Mouse (Mus musculus): Measurements from ENCODE around the gene Zkscan14. TPM values are rescaled to one million over a fixed set of nuclear protein-coding genes. Genes with fewer than 3 reads are reported as not detected.
"Not testable (repeated sequence)": the region's sequence is repeated elsewhere in the genome, so short reads cannot be mapped to it uniquely, and the experiment has no call there.

Gene Zkscan14
- polyA plus RNA-seq (2011; ENCODE audit: insufficient read length, low read depth, missing spikeins) = 3.0 and 3.3 TPM in 2 replicates

DNA sequence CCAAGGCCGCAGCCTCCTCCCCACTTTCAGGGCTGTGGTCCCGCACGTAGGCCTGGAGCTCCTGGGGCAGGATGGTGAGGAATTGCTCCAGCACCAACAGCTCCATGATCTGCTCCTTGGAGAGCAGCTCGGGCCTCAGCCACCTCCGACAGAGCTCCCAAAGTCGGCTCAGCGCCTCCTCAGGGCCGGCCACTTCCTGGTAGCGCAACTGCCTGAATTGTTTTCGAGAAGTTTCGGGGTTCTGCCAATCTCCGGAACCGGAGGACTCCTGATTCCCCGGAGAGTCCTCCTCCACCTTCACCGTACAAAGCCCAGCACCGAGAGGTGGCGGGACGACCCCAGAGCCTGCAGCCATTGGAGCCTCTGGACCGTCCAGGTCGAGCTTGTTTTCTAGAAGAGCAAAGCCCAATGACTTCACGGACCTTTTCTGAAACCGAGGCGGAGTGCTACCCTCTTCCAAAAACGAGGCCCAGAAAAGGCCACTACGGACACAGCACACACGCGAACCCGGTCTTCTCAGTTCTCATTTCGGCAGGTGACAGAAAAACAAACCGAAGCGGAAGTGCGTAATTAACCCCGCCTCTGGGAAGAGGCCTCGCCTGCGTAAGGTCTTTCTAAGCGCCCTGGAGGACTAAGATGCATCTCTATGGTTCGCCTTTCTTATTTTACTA lies at the start of gene Zkscan14:
Gene Zkscan14, minus strand, starts transcription at position 548 of the 671 bp plus-strand sequence.
- no peak within 1 kb of the TSS for H3K27ac ChIP-seq (ENCODE audit: insufficient read depth, low read length)
- peak within 1 kb of the TSS; percentile 87 for H3K4me3 ChIP-seq (ENCODE audit: insufficient read depth, low read length)
- TF ChIP-seq POLR2A (IDR thresholded peaks at IDR 0.05; ENCODE audit: low read depth, low read length) (peak; percentile 54), CTCF (IDR thresholded peaks at IDR 0.05; ENCODE audit: borderline replicate concordance, insufficient read depth, low read length) (no peak)
- no peaks in the 10 kb centered on the region; the same call in 1 of the 2 replicates for H3K4me1 ChIP-seq (ENCODE audit: control insufficient read depth, insufficient read depth, low read length)

DNA sequence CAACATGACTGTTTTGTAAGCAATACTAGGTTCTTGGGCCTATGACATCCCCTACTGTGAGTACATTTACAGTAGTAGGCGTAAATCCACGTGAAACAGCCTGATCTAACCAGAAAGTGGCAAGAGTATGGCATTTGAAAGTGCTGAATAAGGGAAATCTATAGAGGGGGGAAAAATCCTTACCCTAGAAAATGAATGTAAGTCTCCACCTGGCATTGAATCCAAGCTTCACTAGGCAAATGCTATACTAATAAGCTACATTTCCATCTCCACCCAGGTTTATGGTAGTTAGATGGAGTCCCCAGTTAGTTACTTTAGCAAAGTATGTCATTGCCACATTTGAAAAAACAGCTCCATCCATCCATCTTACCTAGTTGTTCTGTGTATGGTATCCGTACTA lies 47.9 kb upstream of the Zkscan14 start:
- Histone ChIP-seq H3K27ac (ENCODE audit: insufficient read depth, low read length) (no peak overlapping the region), H3K4me1 (ENCODE audit: control insufficient read depth, insufficient read depth, low read length) (no peaks in the 10 kb centered on the region), H3K4me3 (ENCODE audit: insufficient read depth, low read length) (no peak overlapping the region)
- TF ChIP-seq POLR2A (IDR thresholded peaks at IDR 0.05; ENCODE audit: low read depth, low read length) (no peak), CTCF (IDR thresholded peaks at IDR 0.05; ENCODE audit: borderline replicate concordance, insufficient read depth, low read length) (no peak)

DNA sequence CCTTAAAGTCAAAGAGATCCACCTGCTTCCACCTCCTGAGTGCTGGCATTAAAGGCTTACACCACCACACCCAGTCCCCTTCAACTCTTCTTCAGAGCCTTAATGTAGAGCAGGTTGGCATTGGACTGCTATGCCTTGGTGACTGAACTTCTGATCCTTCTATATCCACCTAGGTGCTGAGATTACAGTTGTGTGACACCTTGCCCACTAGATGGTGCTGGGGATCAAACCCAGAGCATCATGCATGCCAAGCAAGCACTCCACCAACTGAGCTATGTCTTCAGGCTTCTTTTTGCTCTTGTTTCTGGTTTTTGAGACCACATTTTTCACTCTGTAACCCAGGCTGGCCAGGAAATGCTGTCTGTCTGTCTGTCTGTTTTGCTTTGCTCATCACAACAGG lies 33.0 kb upstream of the Zkscan14 start:
- H3K4me3 ChIP-seq (ENCODE audit: insufficient read depth, low read length) = no peak overlapping the region
- H3K4me1 ChIP-seq (ENCODE audit: control insufficient read depth, insufficient read depth, low read length) = no peaks in the 10 kb centered on the region
- no peak overlapping the region for H3K27ac ChIP-seq (ENCODE audit: insufficient read depth, low read length)
- TF ChIP-seq POLR2A (IDR thresholded peaks at IDR 0.05; ENCODE audit: low read depth, low read length) (no peak), CTCF (IDR thresholded peaks at IDR 0.05; ENCODE audit: borderline replicate concordance, insufficient read depth, low read length) (peak; percentile 54; the same call in 1 of the 2 replicates)

DNA sequence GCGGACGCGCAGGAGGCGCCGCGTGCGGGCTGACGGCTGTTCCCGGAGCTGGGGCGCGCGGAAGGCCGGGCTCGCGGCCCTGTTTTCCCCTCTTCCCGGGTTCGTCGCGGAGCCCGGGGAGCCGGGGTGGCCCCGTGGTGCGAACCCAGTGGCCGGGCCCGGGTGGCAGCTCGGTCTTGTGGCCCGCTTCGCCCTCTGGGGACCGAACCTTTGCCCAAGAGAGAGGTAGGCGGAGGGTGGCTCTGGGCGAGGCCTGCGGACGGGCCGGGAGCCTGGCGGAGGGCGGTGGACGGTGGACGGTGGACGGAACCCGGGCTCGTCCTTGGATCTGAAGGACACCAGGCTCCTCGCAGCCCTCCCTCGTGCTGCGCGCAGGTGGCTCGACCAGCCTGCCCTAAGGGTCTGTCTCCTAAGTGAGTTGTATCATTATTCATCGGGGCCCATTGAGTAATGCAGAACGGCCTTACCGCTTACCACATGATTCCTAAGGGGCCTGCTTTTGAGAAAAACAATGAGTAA lies 30.3 kb upstream of the Zkscan14 start:
- Histone ChIP-seq H3K4me1 (ENCODE audit: control insufficient read depth, insufficient read depth, low read length) (no peaks in the 10 kb centered on the region), H3K4me3 (ENCODE audit: insufficient read depth, low read length) (peak overlapping the region; percentile 89), H3K27ac (ENCODE audit: insufficient read depth, low read length) (peak overlapping the region; percentile 44)
- TF ChIP-seq POLR2A (IDR thresholded peaks at IDR 0.05; ENCODE audit: low read depth, low read length) (no peak; the same call in 1 of the 2 replicates), CTCF (IDR thresholded peaks at IDR 0.05; ENCODE audit: borderline replicate concordance, insufficient read depth, low read length) (no peak)

DNA sequence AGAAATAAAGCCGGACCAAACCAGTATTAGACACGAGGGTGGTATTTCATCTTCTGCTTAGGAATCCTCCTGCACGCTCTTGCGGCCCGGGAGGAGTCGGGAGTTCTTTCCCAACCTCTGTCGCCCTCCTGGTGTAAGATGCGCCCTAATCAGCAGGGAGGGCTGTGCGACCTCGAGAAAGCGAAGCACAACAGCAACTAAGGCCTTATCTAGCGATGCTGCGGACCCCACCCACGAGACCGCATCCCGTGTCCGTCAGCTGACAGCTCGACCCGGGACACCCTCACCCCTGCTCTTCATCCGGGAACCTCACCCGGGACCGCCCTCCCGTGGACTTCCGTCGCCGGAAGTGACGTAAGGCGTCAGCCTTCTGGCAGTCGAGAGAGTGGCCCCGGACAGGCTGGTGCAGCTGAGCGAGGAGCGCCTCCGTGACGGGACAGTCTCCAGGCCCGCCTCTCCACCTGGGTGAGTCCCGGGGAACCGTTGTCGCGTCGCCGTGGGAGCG lies 29.8 kb upstream of the Zkscan14 start, which contains the start of gene Zfp655:
Gene Zfp655, plus strand, starts transcription at position 349 of the 505 bp plus-strand sequence.
- Histone ChIP-seq H3K27ac (ENCODE audit: insufficient read depth, low read length) (peak within 1 kb of the TSS; percentile 74), H3K4me3 (ENCODE audit: insufficient read depth, low read length) (peak within 1 kb of the TSS; percentile 89), H3K4me1 (ENCODE audit: control insufficient read depth, insufficient read depth, low read length) (no peaks in the 10 kb centered on the region)
- peak; percentile 96 for TF ChIP-seq POLR2A (IDR thresholded peaks at IDR 0.05; ENCODE audit: low read depth, low read length)
- TF ChIP-seq CTCF (IDR thresholded peaks at IDR 0.05; ENCODE audit: borderline replicate concordance, insufficient read depth, low read length) = no peak

DNA sequence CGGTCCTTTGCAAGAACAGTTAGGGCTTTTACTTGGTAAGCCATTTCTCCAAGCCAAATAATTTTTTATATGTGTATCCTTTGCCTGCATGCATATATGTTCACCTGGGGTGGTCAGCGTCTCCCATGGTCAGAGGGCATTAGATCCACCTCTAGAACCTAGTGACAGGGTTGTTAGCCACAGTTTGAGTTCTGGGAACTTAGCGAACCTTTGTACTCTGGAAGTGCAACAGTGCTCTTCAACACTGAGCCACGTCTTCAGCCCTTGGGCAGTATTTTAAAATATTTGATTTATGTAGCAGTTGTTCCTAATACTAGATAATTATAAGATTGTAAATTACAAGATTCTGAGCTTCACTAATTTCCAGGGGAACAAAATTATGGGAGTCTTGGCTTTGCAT lies 29.0 kb upstream of the Zkscan14 start:
- H3K4me3 ChIP-seq (ENCODE audit: insufficient read depth, low read length) = no peak overlapping the region
- no peak overlapping the region for H3K27ac ChIP-seq (ENCODE audit: insufficient read depth, low read length)
- H3K4me1 ChIP-seq (ENCODE audit: control insufficient read depth, insufficient read depth, low read length) = no peaks in the 10 kb centered on the region
- no peak for TF ChIP-seq POLR2A (IDR thresholded peaks at IDR 0.05; ENCODE audit: low read depth, low read length)
- no peak for TF ChIP-seq CTCF (IDR thresholded peaks at IDR 0.05; ENCODE audit: borderline replicate concordance, insufficient read depth, low read length)

DNA sequence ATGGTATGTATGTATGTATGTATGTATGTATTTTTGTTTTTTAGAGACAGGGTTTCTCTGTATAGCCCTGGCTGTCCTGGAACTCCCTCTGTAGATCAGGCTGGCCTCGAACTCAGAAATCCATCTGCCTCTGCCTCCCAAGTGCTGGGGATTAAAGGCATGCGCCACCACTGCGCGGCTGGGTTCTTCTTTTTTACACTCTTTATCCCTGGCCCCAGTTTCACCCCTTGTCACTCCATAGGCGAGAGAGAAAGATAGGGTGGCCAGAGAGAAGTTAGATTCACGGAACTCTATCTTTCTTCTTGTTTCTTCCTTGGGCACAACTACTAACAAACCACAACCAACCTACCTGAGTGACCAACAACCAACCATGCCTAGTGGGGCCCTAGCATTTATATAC lies 27.6 kb upstream of the Zkscan14 start:
- not testable (repeated sequence) for H3K4me3 ChIP-seq (ENCODE audit: insufficient read depth, low read length); H3K4me1 ChIP-seq (ENCODE audit: control insufficient read depth, insufficient read depth, low read length); H3K27ac ChIP-seq (ENCODE audit: insufficient read depth, low read length)

DNA sequence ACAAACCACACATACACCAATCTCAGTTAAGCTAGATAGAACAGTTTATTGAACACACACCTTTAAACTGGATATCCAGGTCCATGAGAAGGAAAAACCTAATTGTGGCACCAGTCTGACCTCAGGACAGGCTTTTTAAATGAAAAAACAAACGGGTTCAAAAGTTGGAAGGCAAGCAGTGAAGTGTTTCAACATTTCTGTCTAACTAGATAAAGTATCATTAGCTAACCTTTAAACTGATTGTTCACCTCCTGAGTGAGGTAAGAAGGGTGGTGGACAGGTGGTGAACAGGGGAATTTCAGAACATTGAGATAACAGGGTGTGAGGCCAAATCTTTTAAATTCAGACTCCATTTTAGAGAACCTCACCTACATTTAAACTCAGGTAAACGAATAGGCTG lies 24.8 kb upstream of the Zkscan14 start:
- H3K4me3 ChIP-seq (ENCODE audit: insufficient read depth, low read length) = no peak overlapping the region
- no peak for TF ChIP-seq CTCF (IDR thresholded peaks at IDR 0.05; ENCODE audit: borderline replicate concordance, insufficient read depth, low read length)
- no peak for TF ChIP-seq POLR2A (IDR thresholded peaks at IDR 0.05; ENCODE audit: low read depth, low read length)
- no peak overlapping the region for H3K27ac ChIP-seq (ENCODE audit: insufficient read depth, low read length)
- H3K4me1 ChIP-seq (ENCODE audit: control insufficient read depth, insufficient read depth, low read length) = no peaks in the 10 kb centered on the region

DNA sequence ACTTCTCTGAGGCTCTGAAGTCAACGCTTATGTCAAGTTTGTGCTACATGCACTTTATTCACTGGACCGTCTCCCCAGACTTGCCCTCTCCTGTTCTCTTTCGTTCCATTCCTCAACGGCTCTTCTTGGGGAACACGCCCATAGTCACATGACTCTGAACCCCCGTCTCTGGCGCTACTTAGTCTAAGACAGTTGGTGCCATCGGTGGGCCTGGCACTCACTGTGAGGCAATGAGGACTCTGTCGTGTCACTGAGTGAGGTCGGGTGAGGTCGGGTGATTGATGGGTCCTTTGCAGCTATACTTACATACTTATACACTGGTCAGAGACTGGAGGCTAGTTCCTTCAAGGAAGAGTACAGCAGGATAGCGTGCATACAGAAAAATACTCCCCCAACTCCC lies 21.7 kb upstream of the Zkscan14 start:
- no peaks in the 10 kb centered on the region for H3K4me1 ChIP-seq (ENCODE audit: control insufficient read depth, insufficient read depth, low read length)
- TF ChIP-seq POLR2A (IDR thresholded peaks at IDR 0.05; ENCODE audit: low read depth, low read length) (no peak), CTCF (IDR thresholded peaks at IDR 0.05; ENCODE audit: borderline replicate concordance, insufficient read depth, low read length) (no peak)
- H3K4me3 ChIP-seq (ENCODE audit: insufficient read depth, low read length) = no peak overlapping the region
- no peak overlapping the region for H3K27ac ChIP-seq (ENCODE audit: insufficient read depth, low read length)

DNA sequence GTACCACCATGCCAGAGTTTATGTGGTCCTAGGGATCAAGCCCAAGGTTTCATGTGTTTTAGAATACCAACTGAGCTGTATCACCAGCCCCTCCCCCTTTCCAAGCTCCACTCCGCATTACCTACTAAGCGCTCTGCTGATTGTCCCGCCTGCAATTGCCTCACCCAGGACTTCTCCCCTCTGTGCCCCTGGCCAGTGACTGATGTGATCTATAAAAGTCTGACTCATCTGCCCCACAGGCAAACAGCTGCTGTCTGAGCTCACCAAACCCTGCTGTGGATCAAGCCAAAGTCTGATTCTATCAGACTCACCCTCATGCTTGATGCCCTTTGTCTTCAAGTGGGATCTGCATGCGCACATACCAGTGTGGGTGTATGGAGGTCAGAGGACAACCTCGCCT lies 21.2 kb upstream of the Zkscan14 start:
- TF ChIP-seq POLR2A (IDR thresholded peaks at IDR 0.05; ENCODE audit: low read depth, low read length) (no peak), CTCF (IDR thresholded peaks at IDR 0.05; ENCODE audit: borderline replicate concordance, insufficient read depth, low read length) (no peak)
- H3K27ac ChIP-seq (ENCODE audit: insufficient read depth, low read length) = no peak overlapping the region
- H3K4me3 ChIP-seq (ENCODE audit: insufficient read depth, low read length) = no peak overlapping the region
- H3K4me1 ChIP-seq (ENCODE audit: control insufficient read depth, insufficient read depth, low read length) = no peaks in the 10 kb centered on the region

Data from embryonic fibroblast, embryonic 13.5 days (primary cell).